Mouse (Mus musculus): ENCODE data around the gene Ifitm5.

DNA sequence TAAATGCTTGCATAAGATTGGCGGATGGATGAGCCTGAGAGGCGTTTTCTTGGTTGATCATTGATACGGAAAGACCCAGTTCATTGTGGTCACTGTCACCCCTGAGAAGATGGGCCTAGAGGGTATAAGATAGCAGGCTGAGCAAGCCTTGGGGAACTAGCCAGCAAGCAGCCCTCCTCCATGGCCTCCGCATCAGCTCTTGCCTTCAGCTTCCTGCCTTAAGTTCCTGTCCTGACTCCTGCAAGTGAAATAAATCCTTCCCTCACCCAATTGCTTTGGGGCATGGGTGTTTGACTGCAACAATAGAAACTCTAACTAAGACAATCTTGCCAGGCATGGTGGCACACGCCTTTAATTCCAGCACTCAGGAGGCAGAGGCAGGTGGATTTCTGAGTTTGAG, 9.9 kb upstream of the Ifitm5 start:
- no peak for TF ChIP-seq GATA1 (IDR thresholded peaks at IDR 0.05; ENCODE audit: borderline replicate concordance, low read length)
- TF ChIP-seq CTCF (IDR thresholded peaks at IDR 0.05; ENCODE audit: low read depth, low read length): no peak
- TF ChIP-seq GATA2 (IDR thresholded peaks at IDR 0.05; ENCODE audit: borderline replicate concordance, low read depth, low read length): no peak
- no peak for TF ChIP-seq POLR2AphosphoS5 (IDR thresholded peaks at IDR 0.05; ENCODE audit: insufficient replicate concordance, low read depth, low read length)

Measured in G1E (cell line).